Comparison of ENCODE assay signal across 11 mouse cellular contexts in genomic region chr3:32428361-32428760, GRCm38 (mm10).
"Had no signal": no experiment of that assay in that cellular context is flagged by ENCODE, and none has a peak within 500 bp of the region (broad histone marks: within the 10 kb centered on the region; RNA-seq: fewer than 3 reads in every experiment).

No protein-coding gene starts in this region.

- H3K27me3 ChIP-seq: limb, embryonic 12.5 days; liver, embryonic 15.5 days; neural tube, embryonic 12.5 days had no signal

- H3K36me3 ChIP-seq: limb, embryonic 12.5 days; liver, embryonic 15.5 days; neural tube, embryonic 12.5 days had no signal

- H3K4me1 ChIP-seq: limb, embryonic 12.5 days; midbrain, embryonic 10.5 days; neural tube, embryonic 12.5 days had no signal

- H3K27ac ChIP-seq: limb, embryonic 12.5 days; liver, embryonic 15.5 days; midbrain, embryonic 10.5 days; neural tube, embryonic 12.5 days had no signal

- DNase-seq: liver; lung, adult 2 months; retina, postnatal 1 day; right cerebral cortex, postnatal 4 days; spleen, adult 18-20 months; thymus, adult 18-20 months; thymus, postnatal 14 days had no signal

- H3K9me3 ChIP-seq: limb, embryonic 12.5 days; liver, embryonic 15.5 days; neural tube, embryonic 12.5 days had no signal

- H3K4me2 ChIP-seq: limb, embryonic 12.5 days; liver, embryonic 15.5 days; neural tube, embryonic 12.5 days had no signal

- H3K4me3 ChIP-seq: limb, embryonic 12.5 days; liver, embryonic 15.5 days; midbrain, embryonic 10.5 days; neural tube, embryonic 12.5 days had no signal

- H3K9ac ChIP-seq: limb, embryonic 12.5 days; liver, embryonic 15.5 days; neural tube, embryonic 12.5 days had no signal
